Mouse (Mus musculus) adrenal gland, adult 2 months (tissue): ENCODE measurements around the gene Cobll1. TPM values are rescaled to one million over a fixed set of nuclear protein-coding genes. Genes with fewer than 3 reads are reported as not detected.
"Not testable (repeated sequence)": the region's sequence is repeated elsewhere in the genome, so short reads cannot be mapped to it uniquely, and the experiment has no call there.

Experiments
- DNase-seq: peaks from one replicate; pipeline ENCODE4 v3.0.0; 2021
- long read RNA-seq: library from polyadenylated mRNA; stranded (forward); transcript quantifications from one replicate; pipeline ENCODE4 v2.0.0, GENCODE M21; 2021
- polyA plus RNA-seq: library from polyadenylated mRNA; depleted of rRNA; stranded (reverse); fragments of >200 nt; gene quantifications from 2 replicates; pipeline ENCODE4 v1.2.3, GENCODE M21; 2012; rRNA removed
- total RNA-seq, 2 experiments: library from RNA; stranded (reverse); gene quantifications; 2 replicates each; pipeline ENCODE4 v1.2.3; 2021

Gene Cobll1
- total RNA-seq, result 100 to 1,000 TPM; 295 to 301 TPM
- polyA plus RNA-seq, result 48.1 and 58.3 TPM in 2 replicates
- long read RNA-seq, full-length matches to known transcripts, result 13 of 69 reads
- long read RNA-seq, partial matches to known transcripts, result 24 of 69 reads
- long read RNA-seq, other reads (novel, unspliced or antisense), result 32 of 69 reads

DNA sequence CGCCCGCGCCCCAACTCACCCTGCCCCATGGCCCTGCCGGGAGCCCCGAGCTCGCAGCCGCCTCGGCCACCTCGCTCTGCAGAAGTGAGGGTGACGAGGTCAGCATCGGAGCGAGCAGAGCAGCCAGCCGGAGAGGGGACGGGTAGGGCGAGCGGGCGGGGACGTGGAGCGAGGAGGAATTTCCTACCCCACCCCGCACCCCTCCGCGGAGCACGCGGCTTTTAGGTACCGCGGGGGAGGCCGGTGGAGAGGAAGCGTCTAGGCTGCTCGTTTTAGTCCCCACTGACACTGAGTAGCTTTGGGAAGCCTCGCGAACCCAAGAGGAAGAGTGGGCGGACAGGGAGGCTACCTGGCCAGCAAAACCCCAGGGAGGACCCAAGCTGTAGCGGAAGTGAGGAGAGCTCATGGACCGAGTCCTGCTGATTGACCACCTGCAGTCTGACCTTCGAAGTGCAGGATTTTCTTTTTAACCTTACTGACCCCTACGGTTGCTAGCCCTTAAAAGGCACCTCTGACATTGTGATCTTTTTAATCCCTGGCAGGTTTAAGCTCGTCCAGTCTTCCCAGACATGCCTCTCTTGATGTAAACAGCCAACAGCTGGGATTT is at the start of gene Cobll1:
TSS of gene Cobll1 (minus strand) at position 440 of the 607 bp plus-strand sequence.
- DNase-seq, result no peak

DNA sequence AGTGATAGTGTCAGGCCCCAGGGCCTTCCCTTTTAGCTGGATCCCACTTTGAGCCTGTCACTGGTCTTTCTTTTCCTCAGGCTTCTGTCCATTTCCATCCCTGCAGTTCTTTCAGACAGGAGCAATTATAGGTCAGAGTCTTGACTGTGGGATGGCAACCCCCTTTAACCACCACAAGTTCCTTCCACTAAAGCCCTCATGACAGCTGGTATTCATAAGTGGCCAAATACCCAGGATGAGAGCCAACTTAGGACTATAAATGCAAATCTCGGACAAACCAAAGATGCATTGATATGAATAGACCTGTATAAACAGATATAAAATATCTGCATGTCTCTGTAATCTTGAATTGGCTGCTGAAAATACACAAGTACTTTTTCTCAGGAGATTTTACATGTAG is 49.5 kb upstream of the Cobll1 start:
- no peak for DNase-seq

DNA sequence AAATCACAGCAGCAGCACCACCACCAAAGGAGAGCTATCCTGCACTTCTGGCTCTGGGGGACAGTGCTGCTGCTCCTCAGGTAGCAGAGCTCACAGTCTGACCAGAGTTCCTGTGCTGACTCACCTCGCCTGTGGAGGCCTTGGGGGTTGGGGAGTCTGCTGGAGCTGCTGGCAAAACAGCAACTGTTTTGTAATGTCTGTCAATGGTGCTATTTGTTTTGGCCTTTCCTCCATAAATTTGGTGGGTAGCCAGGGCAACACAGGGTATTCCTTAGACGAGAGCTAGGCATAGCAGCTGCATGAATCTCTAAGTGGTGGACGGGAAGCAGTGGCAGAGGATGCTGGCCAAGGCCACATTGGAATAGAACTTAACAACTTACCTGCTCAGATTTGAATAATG is 46.2 kb upstream of the Cobll1 start:
- DNase-seq, result peak; percentile 89

DNA sequence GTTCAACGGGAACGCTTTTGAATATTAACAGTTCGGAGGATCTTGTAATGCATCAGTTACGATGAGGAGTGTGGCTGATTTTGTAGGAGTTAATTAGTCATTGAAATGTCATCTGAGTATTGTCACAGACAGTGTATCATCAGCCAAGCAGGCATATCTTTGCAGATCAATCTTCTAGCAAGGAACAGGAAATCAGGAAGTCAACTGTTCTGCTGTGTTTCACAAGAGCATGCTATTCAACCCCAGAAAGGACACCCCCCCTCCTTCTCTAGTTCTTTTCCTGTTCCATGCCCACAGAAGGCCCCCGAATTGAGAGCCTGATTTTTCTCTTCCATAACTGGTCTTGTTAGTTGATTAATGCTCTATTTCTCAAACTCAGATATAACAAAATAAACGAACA is 43.8 kb upstream of the Cobll1 start:
- DNase-seq, result no peak

DNA sequence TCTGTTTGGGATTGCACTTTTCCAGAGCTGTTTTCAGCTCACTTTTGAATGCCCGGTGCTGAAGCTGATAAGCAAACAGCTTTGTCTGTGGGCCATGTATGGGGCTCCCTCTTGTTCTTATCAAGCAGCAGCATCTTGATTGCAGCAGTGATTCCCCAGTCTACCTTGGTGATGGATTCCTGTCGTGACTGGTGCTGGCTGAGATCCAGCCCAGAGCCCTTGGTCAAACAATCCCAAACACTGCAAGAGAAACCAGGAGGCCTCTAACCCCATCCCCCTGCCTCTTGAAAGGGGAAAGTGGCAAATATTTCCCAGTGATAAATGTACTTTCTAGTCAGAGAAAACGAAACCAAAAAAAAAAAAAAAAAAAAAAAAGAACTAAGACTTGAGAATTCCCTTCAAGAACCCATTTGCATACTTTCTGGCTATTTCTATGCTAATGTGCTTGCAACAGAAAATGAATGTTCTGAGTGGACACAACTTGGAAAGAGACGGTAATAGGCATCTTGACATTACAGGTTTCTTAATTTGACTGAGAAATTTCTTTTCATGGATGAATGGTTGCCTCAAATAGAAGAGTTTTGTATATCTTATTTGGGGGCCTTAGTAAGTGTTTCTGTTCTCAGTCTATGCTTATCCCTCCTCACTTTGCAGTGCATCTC is 40.0 kb upstream of the Cobll1 start:
- DNase-seq, result peak; percentile 65

DNA sequence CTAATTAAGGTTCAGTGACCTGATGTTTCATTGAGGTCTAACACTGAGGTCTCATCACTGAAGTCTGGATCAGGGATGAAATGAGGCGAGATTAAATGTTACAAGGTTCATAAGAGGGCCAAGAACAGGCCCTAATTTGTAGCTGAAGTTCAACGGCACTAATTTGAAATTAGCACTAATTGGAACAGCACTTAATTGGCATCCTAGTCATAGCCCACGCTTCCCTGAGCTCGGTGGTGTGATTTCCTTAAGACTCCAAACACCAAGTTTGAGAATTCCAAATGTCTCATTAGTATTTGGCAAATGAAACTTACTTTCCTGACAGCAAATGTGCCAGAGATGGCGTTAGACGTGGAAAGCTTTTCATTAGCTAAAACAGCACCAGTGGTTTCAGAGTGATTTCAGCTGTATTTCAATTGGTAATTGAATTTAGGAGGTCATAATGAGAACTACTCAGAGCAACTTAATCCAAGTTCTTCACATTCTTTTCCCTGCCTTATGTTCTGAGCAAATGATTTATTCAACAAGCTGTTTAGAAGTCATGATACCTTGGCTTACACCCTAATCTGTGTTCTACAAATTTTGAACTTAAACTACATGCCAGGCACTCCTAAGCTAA is 36.3 kb upstream of the Cobll1 start:
- DNase-seq, result no peak

DNA sequence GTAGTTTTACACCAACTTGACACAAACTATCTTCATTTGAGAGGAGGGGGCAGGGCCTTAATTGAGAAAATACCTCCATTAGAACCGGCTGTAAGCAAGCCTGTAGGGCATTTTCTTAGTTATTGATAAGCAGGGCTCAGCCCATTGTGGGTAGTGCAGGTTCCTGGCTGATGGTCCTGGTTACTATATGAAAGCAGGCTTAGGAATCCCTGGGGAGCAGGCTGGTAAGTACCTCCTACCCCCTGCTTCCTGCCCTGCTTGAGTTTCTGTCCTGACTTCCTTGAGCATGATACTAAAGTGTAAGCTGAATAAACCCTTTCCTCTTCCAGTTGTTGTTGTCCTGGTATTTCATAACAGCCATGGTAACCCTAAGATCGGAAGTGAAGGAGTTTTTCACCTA is 34.7 kb upstream of the Cobll1 start:
- DNase-seq, result no peak

DNA sequence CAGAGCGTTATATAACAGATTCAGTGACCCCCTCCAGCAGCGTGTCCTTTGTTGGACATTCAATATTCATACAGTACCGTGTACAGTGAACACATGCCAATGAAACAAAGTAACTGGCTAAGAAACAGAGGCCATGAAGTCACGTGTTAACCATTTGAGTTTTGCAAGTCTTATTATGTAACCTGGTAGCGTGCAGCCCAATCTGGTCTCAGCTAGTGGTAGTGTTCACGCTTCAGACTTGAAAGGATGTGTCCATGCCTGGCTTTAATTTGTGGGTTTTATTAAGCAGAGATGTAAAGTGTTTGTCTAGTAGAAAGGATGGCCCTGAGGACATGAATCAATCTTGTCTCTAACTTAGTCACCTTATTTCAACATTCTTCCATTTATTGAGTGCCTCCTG is 29.5 kb upstream of the Cobll1 start:
- peak; percentile 57 for DNase-seq

DNA sequence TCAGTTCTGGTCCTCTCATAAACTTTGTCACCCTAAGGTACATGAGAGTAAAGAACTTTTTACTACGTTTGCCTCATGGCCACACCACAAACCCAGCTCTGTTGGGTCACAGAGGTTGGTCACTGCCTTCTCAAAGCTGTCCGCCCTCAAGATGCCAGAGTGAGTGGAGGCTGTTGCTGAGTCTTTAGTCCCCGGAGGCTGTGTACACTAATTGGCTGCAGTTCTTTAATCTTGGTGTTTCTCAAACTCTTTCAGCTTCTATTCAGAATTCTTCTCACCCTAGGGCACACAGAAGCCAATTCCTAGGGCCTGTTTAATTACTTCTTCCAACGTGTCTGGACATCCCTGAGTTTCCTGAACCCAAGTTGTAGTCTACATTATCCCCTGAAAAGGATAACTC is 28.6 kb upstream of the Cobll1 start:
- no peak for DNase-seq

DNA sequence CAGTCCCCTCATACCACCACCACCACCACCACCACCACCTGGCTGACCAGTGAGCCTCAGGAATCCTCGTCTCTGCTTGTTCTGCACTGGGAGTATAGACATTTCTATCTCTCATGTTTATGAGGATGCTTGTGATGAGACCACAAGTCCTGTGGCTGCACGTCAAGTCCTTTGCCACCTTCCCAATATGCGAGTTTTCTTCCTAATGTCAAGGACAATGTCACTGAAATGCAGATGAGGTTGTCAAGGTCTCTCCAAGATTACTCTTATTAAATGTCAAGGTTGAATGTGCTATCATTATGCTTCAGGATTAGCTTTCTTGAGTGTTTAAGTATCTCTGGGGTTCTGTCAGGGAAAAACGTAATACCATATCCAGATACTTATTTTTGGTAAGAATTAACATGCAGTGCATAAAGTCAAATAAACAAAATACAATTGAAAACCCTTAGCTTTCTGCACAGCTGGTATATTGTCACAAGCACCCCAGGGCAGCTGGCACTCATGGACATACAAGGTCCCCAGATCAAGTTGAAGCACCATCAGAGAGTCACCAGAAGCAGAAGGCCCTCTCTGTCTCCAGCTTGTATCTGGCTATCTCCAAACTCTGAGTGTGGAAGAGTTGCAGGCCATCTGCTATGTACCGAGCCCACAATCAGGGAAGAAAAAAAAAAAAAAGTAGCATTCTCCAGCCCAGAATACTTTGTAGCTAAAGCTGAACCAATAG is 27.5 kb upstream of the Cobll1 start:
- peak; percentile 64 for DNase-seq

DNA sequence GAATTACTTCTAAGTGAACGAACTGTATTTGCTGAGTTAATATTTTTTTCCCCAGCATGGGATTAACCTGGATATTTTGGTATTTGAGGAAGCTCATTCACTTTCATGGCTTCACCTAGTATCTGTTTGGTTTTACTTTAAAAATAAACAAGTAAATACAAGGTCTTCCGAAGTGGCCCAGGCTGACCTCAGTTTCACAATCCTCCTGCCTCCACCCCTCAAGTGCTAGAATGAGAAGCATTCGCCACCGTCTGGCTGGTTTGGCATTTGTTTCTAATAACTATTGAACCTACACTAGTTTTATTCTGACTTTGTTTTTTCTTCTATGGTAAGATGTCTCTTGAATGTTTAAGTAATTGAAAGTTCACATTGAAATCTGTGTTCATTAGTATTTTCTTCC is 23.0 kb upstream of the Cobll1 start:
- DNase-seq, result peak; percentile 48

DNA sequence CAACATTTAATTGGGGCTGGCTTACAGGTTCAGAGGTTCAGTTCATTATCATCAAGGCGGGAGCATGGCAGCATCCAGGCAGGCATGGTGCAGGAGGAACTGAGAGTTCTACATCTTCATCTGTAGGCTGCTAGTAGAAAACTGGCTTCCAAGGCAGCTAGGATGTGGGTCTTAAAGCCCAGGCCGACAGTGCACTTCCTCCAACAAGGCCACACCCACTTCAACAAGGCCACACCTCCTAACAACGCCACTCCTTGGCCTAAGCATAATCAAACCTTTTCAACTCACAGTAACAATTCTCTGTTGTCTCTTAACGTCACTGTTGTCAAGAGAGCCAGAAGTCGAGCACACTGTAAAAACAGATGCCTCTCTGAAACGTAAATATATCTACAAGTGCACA is 21.6 kb upstream of the Cobll1 start:
- not testable (repeated sequence) for DNase-seq

DNA sequence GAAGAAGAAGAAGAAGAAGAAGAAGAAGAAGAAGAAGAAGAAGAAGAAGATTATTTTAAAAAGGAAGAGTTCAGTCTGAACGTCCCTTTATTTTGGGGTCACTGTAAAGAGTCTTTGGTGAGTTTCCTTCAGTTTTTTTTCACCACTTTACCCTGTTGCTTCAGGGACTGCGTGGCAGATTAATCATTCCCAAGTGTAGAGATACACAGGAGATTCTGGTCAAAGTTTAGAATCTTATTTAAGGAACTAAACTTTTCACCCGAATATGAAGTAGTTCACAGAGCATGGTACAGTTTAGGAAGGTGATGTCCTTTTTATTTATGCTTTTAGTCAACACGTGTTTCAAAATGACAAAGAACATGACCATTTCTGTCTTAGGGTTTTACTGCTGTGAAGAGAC is 21.2 kb upstream of the Cobll1 start:
- DNase-seq, result no peak

DNA sequence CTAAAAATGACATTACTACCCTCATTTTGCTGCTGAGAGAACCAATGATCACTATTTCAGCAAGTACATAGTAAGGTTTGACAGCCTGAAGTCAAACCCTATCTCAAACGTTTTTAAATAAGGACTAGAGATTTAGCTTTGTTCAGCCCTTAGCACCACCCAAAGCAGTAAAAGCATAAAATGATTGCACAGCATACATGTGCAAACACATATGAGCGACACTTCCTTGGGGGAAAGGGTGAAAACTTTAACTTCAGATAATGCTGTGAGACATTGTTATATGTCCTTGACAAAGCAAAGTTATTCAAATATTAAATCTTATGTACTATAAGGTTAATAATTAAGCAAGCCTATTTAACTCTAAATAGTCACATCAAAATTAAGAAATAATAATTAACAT is 18.2 kb upstream of the Cobll1 start:
- DNase-seq, result no peak

DNA sequence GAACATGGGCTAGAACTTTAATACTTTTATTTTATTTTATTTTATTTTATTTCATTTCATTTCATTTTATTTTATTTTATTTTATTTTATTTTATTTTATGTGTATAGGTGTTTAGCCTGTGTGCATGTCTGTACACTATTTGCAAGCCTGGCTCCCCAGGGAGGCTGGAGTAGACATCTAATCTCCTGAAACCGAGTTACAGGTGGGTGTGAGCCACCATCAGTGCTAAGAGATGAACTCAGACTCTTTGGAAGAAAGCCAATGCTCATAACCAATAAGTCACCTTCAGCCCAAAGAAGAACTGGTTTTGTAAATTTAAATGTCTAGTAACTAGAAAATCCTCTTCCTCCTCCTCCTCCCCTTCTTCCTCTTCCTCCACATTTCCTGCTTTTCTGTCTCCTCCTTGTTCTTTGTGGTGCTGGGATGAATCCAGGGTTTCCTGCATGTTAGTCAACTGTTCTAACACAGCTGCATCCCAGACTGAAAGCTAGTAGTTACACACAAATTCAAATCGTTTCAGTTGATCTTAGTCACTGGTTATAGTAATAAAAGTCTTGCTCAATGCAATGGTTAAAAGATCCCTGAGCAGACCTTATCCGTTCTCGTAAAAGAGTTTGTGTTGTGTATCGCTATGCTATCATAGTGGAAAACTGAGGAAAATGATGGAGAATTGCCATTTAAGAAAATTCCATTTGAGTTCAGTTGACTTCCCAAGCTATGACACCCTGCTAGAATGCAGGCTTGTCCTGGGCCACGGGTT is 17.5 kb upstream of the Cobll1 start:
- no peak for DNase-seq

DNA sequence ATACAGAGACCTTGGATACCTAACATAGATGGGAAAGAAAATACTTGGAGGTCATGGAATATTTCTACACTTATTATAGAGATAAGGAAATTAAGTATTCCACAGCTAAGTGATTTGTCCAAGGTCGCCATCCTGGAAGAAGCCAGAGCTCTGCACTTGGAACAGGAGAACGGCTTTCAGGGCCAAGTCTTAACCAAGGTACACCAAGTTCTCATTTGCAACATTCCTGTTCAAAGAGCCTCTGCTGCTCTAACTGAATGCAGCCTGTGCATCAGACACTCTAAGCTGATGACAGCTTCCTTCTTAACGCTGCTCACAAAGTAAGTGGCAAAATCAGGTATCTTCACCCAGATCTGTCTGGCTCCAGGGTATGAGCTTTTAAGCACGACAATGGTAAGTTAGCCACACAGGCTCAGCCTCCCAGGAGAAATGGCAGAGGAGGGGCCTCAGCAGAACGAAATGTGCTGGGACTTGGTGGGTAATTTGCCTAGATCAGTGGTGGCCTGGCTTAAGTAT is 11.4 kb upstream of the Cobll1 start:
- no peak for DNase-seq

DNA sequence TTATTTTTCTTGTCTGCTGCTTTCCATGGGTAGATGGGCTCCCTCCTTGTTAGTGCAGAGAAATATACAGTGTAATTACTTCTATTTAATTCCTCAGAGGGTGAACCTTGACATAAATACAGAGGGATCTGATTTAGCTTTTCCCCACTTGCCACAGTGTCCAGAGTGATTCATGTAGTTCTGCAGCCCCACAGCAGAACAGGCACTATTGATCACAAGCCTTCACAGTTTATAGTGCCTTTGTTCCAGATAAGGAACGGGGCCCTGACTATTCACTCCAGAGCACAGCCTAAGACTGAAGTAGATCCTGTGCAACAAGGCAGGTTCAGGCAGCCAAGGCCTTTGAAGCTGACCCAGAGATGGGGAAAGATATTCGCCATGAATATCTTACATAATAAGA is 10.4 kb upstream of the Cobll1 start:
- peak; percentile 43 for DNase-seq

DNA sequence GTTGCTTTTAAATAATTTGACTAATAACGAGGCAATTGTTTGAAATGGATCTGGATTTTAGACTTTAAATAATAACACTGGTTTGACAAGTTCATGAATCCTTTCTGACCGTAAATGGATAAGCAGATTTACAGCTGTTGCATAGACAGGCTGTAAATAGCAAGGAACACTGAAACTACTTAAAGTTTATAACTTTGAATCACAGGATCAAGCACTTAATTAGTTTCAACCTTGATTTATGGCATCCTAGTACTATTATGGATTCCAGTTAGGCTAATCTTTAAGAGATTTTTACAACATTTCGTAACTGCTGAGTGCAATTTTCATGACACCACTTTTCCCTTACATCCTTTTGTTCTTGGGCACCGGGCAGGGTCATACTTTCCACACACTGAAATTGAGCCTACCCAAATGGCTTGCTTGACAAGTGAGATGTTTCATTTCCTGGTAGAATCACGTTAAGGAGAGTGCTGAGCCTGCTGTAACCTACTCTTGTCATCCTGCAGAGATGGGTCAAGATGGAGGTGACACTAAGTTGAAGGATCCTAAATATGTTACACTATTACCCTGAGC is 1.1 kb upstream of the Cobll1 start:
- no peak for DNase-seq

DNA sequence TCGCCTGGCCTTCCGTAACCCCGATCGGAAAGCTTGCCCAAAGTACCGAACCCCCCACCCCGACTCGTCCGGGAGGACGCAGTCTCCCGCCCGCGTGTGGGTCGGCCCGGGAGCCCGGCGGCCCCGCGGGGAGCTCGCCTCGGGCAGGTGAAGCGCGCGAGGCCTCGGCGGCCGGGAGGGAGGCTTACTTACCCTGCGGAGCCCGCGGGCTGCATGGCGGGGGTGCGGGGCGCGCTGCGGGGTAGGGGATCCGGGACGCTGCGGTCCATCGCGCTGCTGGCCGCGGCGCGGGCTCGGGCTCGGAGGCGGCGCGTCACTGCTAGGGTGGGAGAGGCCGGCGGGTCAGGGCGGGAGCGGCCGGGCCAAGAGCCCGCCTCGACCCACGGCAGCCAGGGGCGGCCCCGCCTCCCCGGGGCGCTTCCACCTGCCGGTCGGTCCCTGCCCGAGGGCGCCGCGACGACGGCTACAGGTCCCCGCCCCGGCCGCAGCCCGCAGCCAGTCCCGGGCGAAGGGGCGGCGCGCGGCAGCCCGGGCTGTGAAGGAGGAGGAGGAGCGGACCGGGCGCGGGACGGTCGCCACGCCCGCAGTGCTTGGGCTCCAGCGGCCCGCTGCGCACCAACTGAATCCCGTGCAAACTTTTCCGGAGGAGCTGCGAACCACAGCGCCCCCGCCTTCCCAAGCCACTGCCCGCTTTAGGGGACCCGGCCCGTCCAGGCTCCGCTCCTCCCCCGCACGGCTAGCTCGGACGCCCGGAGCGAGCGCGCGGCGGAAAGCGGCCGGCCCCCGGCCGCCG is 836 bp downstream of the Cobll1 start:
- peak; percentile 97 for DNase-seq

DNA sequence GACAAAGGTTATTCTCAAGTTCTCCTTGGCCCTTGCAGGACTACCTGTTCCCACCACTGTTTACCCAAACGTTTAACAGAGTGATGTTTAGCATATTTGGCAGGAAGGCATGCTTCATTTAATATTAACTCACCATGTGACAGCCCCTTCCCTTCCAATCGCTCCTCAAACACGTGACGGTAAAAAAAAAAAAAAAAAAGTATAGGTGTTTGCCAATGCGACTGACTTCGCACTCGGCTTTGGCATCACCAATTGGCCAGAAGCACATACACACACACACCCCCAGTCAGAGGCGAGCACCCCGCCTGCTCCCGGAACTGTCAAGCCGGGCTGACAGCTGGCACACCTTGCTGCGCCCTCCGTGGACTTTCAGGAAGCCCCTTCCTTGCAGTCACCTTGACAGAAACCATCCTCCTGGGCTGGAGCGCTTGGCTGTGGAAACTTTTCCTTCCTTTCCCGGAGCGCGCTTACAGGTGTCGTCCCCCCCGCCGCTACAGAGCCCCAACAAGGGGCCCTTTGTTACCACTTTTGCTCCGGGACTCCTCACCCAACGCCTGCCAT is 1.5 kb downstream of the Cobll1 start:
- DNase-seq, result peak; percentile 75
